Mouse (Mus musculus) hindbrain, embryonic 15.5 days (tissue): ENCODE measurements around the gene Cep63. TPM values are rescaled to one million over a fixed set of nuclear protein-coding genes. Genes with fewer than 3 reads are reported as not detected.

Experiments
- ATAC-seq: fragments of 200-750 bp; cut with Nextera tagmentation; 2 replicates; pipeline ENCODE4 v1.8.0; 2017; ENCODE audit warnings: low read depth, moderate number of reproducible peaks, moderate TSS enrichment; ENCODE audit not compliant: low FRiP score
- H3K27ac ChIP-seq: fragments of 300-500 bp; sonication (generic); replicated peaks from 2 replicates; pipeline ENCODE4 v1.5.1; 2015; ENCODE audit warnings: mild to moderate bottlenecking, inconsistent platforms
- H3K27me3 ChIP-seq: fragments of 300-500 bp; sonication (generic); 2 replicates; pipeline ENCODE4 v1.6.1; 2015; ENCODE audit warnings: control low read depth, inconsistent platforms
- H3K36me3 ChIP-seq: fragments of 300-500 bp; sonication (generic); 2 replicates; pipeline ENCODE4 v1.6.1; 2015; ENCODE audit warnings: control low read depth, inconsistent platforms
- H3K4me1 ChIP-seq: fragments of 300-500 bp; sonication (generic); replicated peaks from 2 replicates; pipeline ENCODE4 v1.6.1; 2015; ENCODE audit warnings: control low read depth, inconsistent platforms
- H3K4me2 ChIP-seq: fragments of 300-500 bp; sonication (generic); 2 replicates; pipeline ENCODE4 v1.6.1; 2015; ENCODE audit warnings: moderate library complexity, mild to moderate bottlenecking, inconsistent platforms
- H3K4me3 ChIP-seq: fragments of 300-500 bp; sonication (generic); 2 replicates; pipeline ENCODE4 v1.5.1; 2015; ENCODE audit warnings: mild to moderate bottlenecking, inconsistent platforms
- H3K9ac ChIP-seq: fragments of 300-500 bp; sonication (generic); 2 replicates; pipeline ENCODE4 v1.6.1; 2015; ENCODE audit warnings: inconsistent platforms
- H3K9me3 ChIP-seq: fragments of 300-500 bp; sonication (generic); 2 replicates; pipeline ENCODE4 v1.6.1; 2016; ENCODE audit warnings: control low read depth, inconsistent platforms
- WGBS: fragments of 180-500 bp; shearing (Covaris S2); methylation state at CpG from one replicate; pipeline ENCODE4 v1.1.7; 2015; 5-methylcytosine and 5-hydroxymethylcytosine counted together
- polyA plus RNA-seq: library from polyadenylated mRNA; unstranded; fragments of >200 nt; fragmentation: Nextera tagmentation; extraction: Ambion mirVana; gene quantifications from 2 replicates; pipeline ENCODE4 v1.2.1, GENCODE M21; 2015

Cep63 gene
- polyA plus RNA-seq, 1 experiment from 2014 or later = 40.6 TPM

DNA sequence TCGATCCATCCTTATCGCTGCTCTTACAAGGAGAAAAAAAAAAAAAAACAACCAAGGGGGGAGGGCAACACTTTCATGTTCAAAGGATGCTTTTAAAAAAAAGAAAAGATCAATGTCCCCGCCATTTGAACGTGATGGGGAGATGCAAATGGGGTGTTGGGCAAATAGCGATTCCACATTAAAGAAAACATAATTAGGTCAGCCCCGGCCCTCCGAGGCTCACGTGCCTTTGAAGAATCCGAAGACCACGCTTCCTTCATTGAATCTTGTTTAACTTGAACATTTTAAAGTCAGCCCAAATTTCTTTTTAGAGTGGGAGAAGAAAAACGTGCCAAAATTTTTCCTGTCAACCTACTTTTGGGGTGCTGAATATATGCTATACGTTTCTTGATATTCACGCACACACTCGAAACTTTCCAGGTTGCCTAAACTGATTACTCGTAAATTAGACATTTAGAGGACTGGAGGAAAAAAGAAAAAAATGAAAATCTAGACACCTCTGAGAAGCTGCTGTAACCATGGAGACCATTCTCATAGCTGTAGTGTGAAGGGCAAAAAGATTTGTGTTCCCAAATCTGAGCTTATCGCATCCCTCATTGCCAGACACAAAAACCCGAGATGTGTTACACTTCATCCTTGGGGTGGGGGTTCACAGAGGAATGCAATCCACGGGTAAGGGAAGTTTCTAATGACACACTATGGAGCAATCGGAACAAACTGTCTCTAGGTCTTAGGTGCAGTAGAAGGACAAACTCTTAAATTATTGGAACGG lies 79.9 kb downstream of the Cep63 start:
- H3K27ac ChIP-seq = peak overlapping the region; percentile 96; the same call in 1 of the 2 replicates
- ATAC-seq = no peak
- 44% methylated on average over 20 of the region's 20 CpGs for WGBS
- no peak overlapping the region for H3K9ac ChIP-seq
- H3K36me3 ChIP-seq = no peaks in the 10 kb centered on the region
- H3K27me3 ChIP-seq = peaks cover 4% of the 10 kb centered on the region; the same call in 1 of the 2 replicates
- H3K9me3 ChIP-seq = no peaks in the 10 kb centered on the region
- H3K4me1 ChIP-seq = peaks cover 46% of the 10 kb centered on the region
- peak overlapping the region; percentile 78 for H3K4me2 ChIP-seq
- no peak overlapping the region for H3K4me3 ChIP-seq

DNA sequence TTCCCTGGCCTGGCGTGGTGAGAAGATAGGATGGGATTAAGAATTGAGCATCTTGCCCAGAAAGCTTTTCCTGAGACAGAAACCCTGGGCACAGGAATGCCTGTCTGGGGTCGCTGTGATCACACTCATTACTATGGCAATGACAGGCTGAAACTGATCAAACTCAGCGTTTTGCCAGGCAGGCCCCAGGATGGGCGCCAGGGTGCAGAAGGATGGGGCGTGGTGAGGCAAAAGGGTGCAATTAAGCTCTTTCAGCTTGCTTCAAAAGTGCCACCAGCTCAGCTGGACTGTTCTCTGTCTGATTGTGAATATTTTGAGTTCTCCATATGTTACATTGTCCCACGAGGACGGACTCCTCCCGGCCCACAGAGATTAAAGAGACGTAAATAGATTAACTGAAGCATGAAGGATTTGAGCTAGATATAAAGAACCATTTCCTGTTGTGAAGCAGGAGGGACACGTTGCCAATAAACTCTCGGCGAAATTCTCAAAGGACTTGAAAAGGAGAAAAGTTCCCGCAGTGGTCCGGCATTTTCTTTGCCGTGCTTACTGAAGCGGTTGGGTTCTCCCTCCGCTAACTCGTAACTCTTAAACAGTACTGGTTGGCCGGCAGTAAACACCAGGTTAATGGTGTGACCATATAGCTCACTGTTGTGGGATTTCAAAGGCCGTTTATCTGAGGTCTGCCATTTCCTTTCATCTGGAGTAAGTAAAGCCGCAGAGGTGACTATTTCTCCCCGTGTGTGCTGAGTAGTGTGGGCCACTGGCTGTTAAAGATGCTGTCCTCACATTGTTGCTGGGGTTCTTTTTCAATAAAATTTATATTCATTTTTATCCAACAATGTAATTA lies 80.7 kb downstream of the Cep63 start:
- 9% methylated on average over 22 of the region's 22 CpGs for WGBS
- peaks cover 46% of the 10 kb centered on the region for H3K4me1 ChIP-seq
- peaks cover 4% of the 10 kb centered on the region; the same call in 1 of the 2 replicates for H3K27me3 ChIP-seq
- H3K36me3 ChIP-seq = no peaks in the 10 kb centered on the region
- peak overlapping the region; percentile 36 for H3K4me3 ChIP-seq
- peak overlapping the region; percentile 96 for H3K27ac ChIP-seq
- 0 out of 2 replicates have a peak overlapping the region, but pooled peaks have one; percentile 7 for H3K9ac ChIP-seq
- no peaks in the 10 kb centered on the region for H3K9me3 ChIP-seq
- H3K4me2 ChIP-seq = peak overlapping the region; percentile 78
- peak; percentile 27; the same call in 1 of the 2 replicates for ATAC-seq

GRCm38 (mm10) chr9:102544773-102545366 lies 81.5 kb downstream of the Cep63 start:
- Histone ChIP-seq H3K27ac (peak overlapping the region; percentile 96), H3K4me1 (peaks cover 46% of the 10 kb centered on the region), H3K27me3 (peaks cover 4% of the 10 kb centered on the region; the same call in 1 of the 2 replicates), H3K4me2 (peak overlapping the region; percentile 78), H3K9ac (peak overlapping the region; percentile 63), H3K9me3 (no peaks in the 10 kb centered on the region), H3K4me3 (peak overlapping the region; percentile 36), H3K36me3 (no peaks in the 10 kb centered on the region)
- WGBS = under 1% methylated on average over 26 of the region's 26 CpGs
- ATAC-seq = peak; percentile 55

DNA sequence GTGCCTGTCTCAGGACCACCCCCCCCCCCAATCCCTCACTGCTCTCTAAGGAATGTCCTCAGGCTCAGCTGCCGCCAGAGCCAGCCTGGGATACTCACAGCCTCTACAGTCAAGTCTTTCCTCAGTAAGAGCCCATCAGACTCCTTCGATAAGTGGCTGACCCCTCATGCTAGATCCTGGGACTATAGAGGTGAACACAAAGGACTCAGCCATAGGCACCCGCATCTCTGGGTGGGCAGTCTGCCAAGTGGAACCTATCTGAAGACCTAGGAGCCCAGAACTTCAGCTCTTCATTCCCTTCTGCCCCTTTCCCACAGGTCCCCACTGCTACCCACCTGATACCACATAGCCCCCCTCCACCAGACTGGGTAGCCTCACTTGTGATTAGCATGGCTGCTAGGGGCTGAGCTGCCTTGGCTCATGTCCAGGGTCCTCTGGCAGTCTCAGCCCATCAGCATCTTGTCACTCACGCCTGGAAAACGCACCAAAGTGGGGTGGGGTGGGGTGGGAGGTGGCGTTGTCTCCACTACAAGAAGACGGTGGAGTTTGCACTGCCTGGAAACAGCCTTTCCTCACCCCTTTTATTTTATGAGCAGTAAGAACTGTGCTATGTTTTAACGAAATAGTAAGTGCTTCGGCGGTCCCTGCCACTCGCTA lies 82.1 kb downstream of the Cep63 start:
- H3K36me3 ChIP-seq = no peaks in the 10 kb centered on the region
- H3K4me2 ChIP-seq = peak overlapping the region; percentile 78
- peak overlapping the region; percentile 63 for H3K9ac ChIP-seq
- H3K27me3 ChIP-seq = peaks cover 4% of the 10 kb centered on the region; the same call in 1 of the 2 replicates
- 11% methylated on average over 11 of the region's 11 CpGs for WGBS
- peak; percentile 75 for ATAC-seq
- no peaks in the 10 kb centered on the region for H3K9me3 ChIP-seq
- H3K27ac ChIP-seq = peak overlapping the region; percentile 96
- H3K4me1 ChIP-seq = peaks cover 46% of the 10 kb centered on the region
- H3K4me3 ChIP-seq = peak overlapping the region; percentile 36

GRCm38 (mm10) chr9:102543761-102544115 lies 82.6 kb downstream of the Cep63 start:
- H3K27me3 ChIP-seq = peaks cover 4% of the 10 kb centered on the region; the same call in 1 of the 2 replicates
- 10% methylated on average over 2 of the region's 2 CpGs for WGBS
- no peaks in the 10 kb centered on the region for H3K36me3 ChIP-seq
- peaks cover 46% of the 10 kb centered on the region for H3K4me1 ChIP-seq
- no peak overlapping the region for H3K9ac ChIP-seq
- no peak overlapping the region for H3K4me3 ChIP-seq
- peak; percentile 36 for ATAC-seq
- peak overlapping the region; percentile 96 for H3K27ac ChIP-seq
- no peak overlapping the region; the same call in 1 of the 2 replicates for H3K4me2 ChIP-seq
- no peaks in the 10 kb centered on the region for H3K9me3 ChIP-seq

DNA sequence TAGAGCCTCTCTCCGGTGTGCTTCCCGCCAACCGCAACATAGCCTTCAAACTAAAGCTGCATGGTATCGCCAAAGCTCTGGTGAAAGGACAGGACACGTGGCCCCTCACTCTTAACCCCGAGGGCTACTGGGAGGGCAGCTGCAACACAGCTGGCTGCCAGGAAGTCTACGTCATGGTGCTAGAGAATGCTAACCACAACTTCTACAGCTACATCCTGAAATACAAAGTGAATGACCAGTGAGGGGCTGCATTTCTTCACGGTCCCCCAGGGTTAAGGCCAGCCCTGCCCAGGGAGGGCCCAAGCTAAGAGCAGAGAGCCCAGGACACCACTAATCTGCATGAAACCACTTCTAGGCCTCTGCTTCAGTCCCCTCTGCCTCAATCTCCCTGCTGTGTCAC lies 83.8 kb downstream of the Cep63 start:
- H3K9ac ChIP-seq = no peak overlapping the region
- no peak for ATAC-seq
- H3K36me3 ChIP-seq = no peaks in the 10 kb centered on the region
- peaks cover 46% of the 10 kb centered on the region for H3K4me1 ChIP-seq
- H3K27ac ChIP-seq = no peak overlapping the region
- 72% methylated on average over 8 of the region's 8 CpGs for WGBS
- H3K9me3 ChIP-seq = no peaks in the 10 kb centered on the region
- no peak overlapping the region for H3K4me2 ChIP-seq
- H3K27me3 ChIP-seq = no peaks in the 10 kb centered on the region
- H3K4me3 ChIP-seq = no peak overlapping the region

DNA sequence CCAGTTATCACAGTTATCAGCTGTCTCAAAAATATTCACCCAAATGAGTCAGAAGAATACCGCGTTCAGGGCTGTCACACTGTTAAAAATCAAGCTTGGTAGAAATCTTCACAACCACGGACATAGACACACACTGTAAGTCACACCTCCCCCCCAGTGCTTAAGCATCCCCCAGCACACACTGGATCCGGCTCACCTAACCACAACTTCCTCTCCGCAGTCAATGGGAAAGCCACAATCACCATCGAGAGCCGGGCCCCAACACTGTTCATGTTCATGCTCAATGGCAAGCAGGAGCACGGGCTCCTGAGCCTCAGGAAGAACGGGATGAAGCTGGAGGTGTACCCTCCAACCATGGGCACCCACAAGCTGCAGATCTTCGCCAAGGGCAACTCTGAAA lies 84.7 kb downstream of the Cep63 start:
- no peak overlapping the region for H3K4me3 ChIP-seq
- H3K9me3 ChIP-seq = no peaks in the 10 kb centered on the region
- peaks cover 37% of the 10 kb centered on the region for H3K4me1 ChIP-seq
- no peaks in the 10 kb centered on the region for H3K36me3 ChIP-seq
- ATAC-seq = no peak
- no peak overlapping the region for H3K9ac ChIP-seq
- H3K4me2 ChIP-seq = no peak overlapping the region
- no peaks in the 10 kb centered on the region for H3K27me3 ChIP-seq
- H3K27ac ChIP-seq = no peak overlapping the region
- WGBS = 94% methylated on average over 10 of the region's 10 CpGs

GRCm38 (mm10) chr9:102539699-102540098 lies 86.6 kb downstream of the Cep63 start:
- Histone ChIP-seq H3K27ac (no peak overlapping the region), H3K9me3 (no peaks in the 10 kb centered on the region), H3K27me3 (no peaks in the 10 kb centered on the region), H3K4me2 (no peak overlapping the region), H3K9ac (no peak overlapping the region), H3K4me3 (no peak overlapping the region), H3K36me3 (no peaks in the 10 kb centered on the region), H3K4me1 (peaks cover 18% of the 10 kb centered on the region)
- ATAC-seq = no peak
- 74% methylated on average over 7 of the region's 7 CpGs for WGBS

DNA sequence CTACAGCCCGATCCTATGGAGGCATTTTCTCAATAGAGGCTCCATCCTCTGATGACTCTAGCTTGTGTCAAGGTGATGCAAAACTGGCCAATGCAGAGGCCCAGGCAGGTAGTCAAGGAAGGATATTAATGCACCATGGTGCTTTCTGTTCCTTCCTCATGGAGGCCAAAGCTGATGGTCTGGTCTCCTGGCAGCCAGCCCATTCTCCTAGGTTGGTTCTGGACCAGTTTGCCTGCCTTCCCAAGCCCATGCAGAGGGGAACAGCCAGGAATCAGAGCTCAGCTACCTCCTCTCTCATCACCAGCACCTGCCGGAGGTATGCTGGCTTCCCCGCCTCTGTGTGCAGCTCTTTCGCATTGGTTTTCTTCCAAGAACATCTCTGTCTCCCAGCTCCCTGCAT lies 89.4 kb downstream of the Cep63 start:
- WGBS = 93% methylated on average over 4 of the region's 4 CpGs
- ATAC-seq = no peak
- Histone ChIP-seq H3K9me3 (no peaks in the 10 kb centered on the region), H3K36me3 (no peaks in the 10 kb centered on the region), H3K4me3 (no peak overlapping the region), H3K27ac (no peak overlapping the region), H3K9ac (no peak overlapping the region), H3K4me2 (no peak overlapping the region), H3K27me3 (no peaks in the 10 kb centered on the region), H3K4me1 (peaks cover under 1% of the 10 kb centered on the region; the same call in 1 of the 2 replicates)
